ENCODE assay signal across 20 mouse cellular contexts in the genomic region with DNA sequence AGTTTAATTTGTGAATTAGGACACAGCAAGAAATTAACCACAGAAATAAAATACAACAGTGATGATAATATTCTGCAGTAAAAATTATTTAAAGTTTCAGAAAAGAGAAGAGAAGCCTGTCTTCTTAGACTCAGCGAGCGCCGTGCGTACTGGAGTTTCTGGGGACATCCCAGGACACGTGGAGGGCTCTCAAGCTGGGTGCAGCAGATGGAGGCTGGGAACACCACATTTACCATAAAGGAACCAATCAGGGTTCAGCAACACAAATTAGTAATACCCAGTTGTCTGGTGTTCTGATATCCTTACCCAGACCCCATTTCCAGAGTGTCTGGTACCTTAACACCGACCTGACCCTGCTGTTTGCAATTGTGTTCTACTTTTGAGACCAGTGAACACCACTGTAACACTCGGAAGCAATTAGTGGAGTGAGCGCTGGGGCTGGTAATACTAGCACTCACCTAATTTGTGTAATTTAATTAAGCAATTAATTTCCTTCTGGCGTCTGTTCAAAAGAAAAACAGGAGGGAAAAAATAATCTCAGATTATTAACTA. TPM values are rescaled to one million over a fixed set of nuclear protein-coding genes. Genes with fewer than 3 reads are reported as not detected.
DNase-seq lines count a peak whose midpoint lies in the region; ATAC-seq and TF ChIP-seq lines count a peak whose summit lies in the region.
"Had no signal": no experiment of that assay in that cellular context is flagged by ENCODE, and none has a peak within 500 bp of the region (broad histone marks: within the 10 kb centered on the region; RNA-seq: fewer than 3 reads in every experiment).

No protein-coding gene starts in this region.

- H3K27ac ChIP-seq in hindbrain, embryonic 12.5 days = no peak overlapping the region
- H3K27ac ChIP-seq in hindbrain, embryonic 11.5 days (ENCODE audit: low read depth, low read length) = no peak overlapping the region
- H3K27ac ChIP-seq in forebrain, embryonic 16.5 days (ENCODE audit: low read length) = no peak overlapping the region
- H3K27ac ChIP-seq: embryonic facial prominence, embryonic 10.5 days; midbrain, embryonic 13.5 days had no signal

- 72% methylated on average over 9 of the region's 9 CpGs for WGBS in hindbrain, embryonic 12.5 days
- WGBS in hindbrain, embryonic 11.5 days = 82% methylated on average over 9 of the region's 9 CpGs
- 42% methylated on average over 9 of the region's 9 CpGs for WGBS in forebrain, embryonic 16.5 days

- H3K4me1 ChIP-seq in hindbrain, embryonic 12.5 days = 0 out of 2 replicates have a peak, but pooled peaks cover 3% of the 10 kb centered on the region
- no peaks in the 10 kb centered on the region for H3K4me1 ChIP-seq in hindbrain, embryonic 11.5 days (replicated peaks; ENCODE audit: control insufficient read depth, insufficient read depth, low read length)
- peaks cover 11% of the 10 kb centered on the region for H3K4me1 ChIP-seq in forebrain, embryonic 16.5 days (replicated peaks; ENCODE audit: control insufficient read depth, insufficient read depth, low read length)

- H3K4me2 ChIP-seq in hindbrain, embryonic 12.5 days (replicated peaks) = no peak overlapping the region
- no peak overlapping the region for H3K4me2 ChIP-seq in hindbrain, embryonic 11.5 days (replicated peaks; ENCODE audit: low read depth, low read length)
- H3K4me2 ChIP-seq in forebrain, embryonic 16.5 days (ENCODE audit: low read length) = no peak overlapping the region
- H3K4me2 ChIP-seq: midbrain, embryonic 13.5 days had no signal

- no peaks in the 10 kb centered on the region for H3K9me3 ChIP-seq in hindbrain, embryonic 12.5 days (replicated peaks)
- H3K9me3 ChIP-seq in hindbrain, embryonic 11.5 days (ENCODE audit: control insufficient read depth, low read length) = no peaks in the 10 kb centered on the region
- no peaks in the 10 kb centered on the region for H3K9me3 ChIP-seq in forebrain, embryonic 16.5 days (ENCODE audit: control insufficient read depth, low read length)
- H3K9me3 ChIP-seq: embryonic facial prominence, embryonic 10.5 days; midbrain, embryonic 13.5 days had no signal

- H3K36me3 ChIP-seq in hindbrain, embryonic 12.5 days = no peaks in the 10 kb centered on the region
- H3K36me3 ChIP-seq in hindbrain, embryonic 11.5 days (ENCODE audit: control insufficient read depth, insufficient read depth, low read length) = no peaks in the 10 kb centered on the region
- H3K36me3 ChIP-seq in forebrain, embryonic 16.5 days (ENCODE audit: control insufficient read depth, insufficient read depth) = no peaks in the 10 kb centered on the region
- H3K36me3 ChIP-seq: embryonic facial prominence, embryonic 10.5 days; midbrain, embryonic 13.5 days had no signal

- TF ChIP-seq CTCF in brain, embryonic 14.5 days (IDR thresholded peaks at IDR 0.05; ENCODE audit: borderline replicate concordance, extremely low read depth, insufficient read depth, insufficient read length) = no peak

- ATAC-seq in hindbrain, embryonic 12.5 days (ENCODE audit: low FRiP score) = peak; percentile 56; the same call in 1 of the 2 replicates
- no peak for ATAC-seq in hindbrain, embryonic 11.5 days (ENCODE audit: low FRiP score)
- peak; percentile 69; the same call in 1 of the 2 replicates for ATAC-seq in forebrain, embryonic 16.5 days
- ATAC-seq: liver, postnatal 0 days had no signal

- DNase-seq in hindbrain, embryonic 11.5 days (ENCODE audit: low spot score) = no peak
- DNase-seq in brain, embryonic 14.5 days (ENCODE audit: low read depth) = peak; percentile 56
- peak; percentile 38 for DNase-seq in retina, embryonic 14.5 days (ENCODE audit: low spot score)
- DNase-seq in urinary bladder, postnatal 4 days (ENCODE audit: low spot score in 2 of 2) = no peak
- DNase-seq in spleen, postnatal 36 days (ENCODE audit: low spot score in 2 of 2) = no peak
- DNase-seq: adrenal gland, postnatal 36 days; cerebellum, adult 18-20 months; cerebellum, postnatal 36 days; gastrocnemius, postnatal 14 days; kidney, adult 2 months; kidney, postnatal 10 days; liver, postnatal 0 days; lung, postnatal 10 days; thymus, postnatal 36 days had no signal

- H3K9ac ChIP-seq in hindbrain, embryonic 12.5 days = no peak overlapping the region
- H3K9ac ChIP-seq in hindbrain, embryonic 11.5 days (ENCODE audit: low read depth, low read length) = no peak overlapping the region
- no peak overlapping the region for H3K9ac ChIP-seq in forebrain, embryonic 16.5 days (replicated peaks; ENCODE audit: low read depth, low read length)
- H3K9ac ChIP-seq: liver, postnatal 0 days; midbrain, embryonic 13.5 days had no signal

- H3K4me3 ChIP-seq in hindbrain, embryonic 12.5 days = no peak overlapping the region
- no peak overlapping the region for H3K4me3 ChIP-seq in hindbrain, embryonic 11.5 days (ENCODE audit: low read depth, low read length)
- H3K4me3 ChIP-seq in forebrain, embryonic 16.5 days (replicated peaks; ENCODE audit: low read length) = no peak overlapping the region
- H3K4me3 ChIP-seq: embryonic facial prominence, embryonic 10.5 days; midbrain, embryonic 13.5 days; myocyte had no signal

- H3K27me3 ChIP-seq in hindbrain, embryonic 12.5 days = no peaks in the 10 kb centered on the region
- no peaks in the 10 kb centered on the region for H3K27me3 ChIP-seq in hindbrain, embryonic 11.5 days (ENCODE audit: control insufficient read depth, insufficient read depth, low read length)
- H3K27me3 ChIP-seq in forebrain, embryonic 16.5 days (replicated peaks; ENCODE audit: control insufficient read depth, insufficient read depth, low read length) = no peaks in the 10 kb centered on the region
- H3K27me3 ChIP-seq: CH12.LX; midbrain, embryonic 13.5 days had no signal

- TF ChIP-seq POLR2A in brain, embryonic 14.5 days (IDR thresholded peaks at IDR 0.05; ENCODE audit: borderline replicate concordance, extremely low read depth, insufficient read depth, insufficient read length, poor library complexity, severe bottlenecking) = no peak

RNA-seq across cellular contexts. Expression of a gene that starts 14.9 kb away (rescaled TPM):
- 46.8 and 53.8 TPM in 2 replicates for polyA plus RNA-seq in hindbrain, embryonic 12.5 days (2016; fragmentation: Nextera tagmentation; extraction: Ambion mirVana)
- 34.7 and 37.4 TPM in 2 replicates for polyA plus RNA-seq in hindbrain, embryonic 11.5 days (2014; fragmentation: Nextera tagmentation; extraction: Ambion mirVana)
- 81.7 and 89.4 TPM in 2 replicates for polyA plus RNA-seq in brain, embryonic 14.5 days (2012; rRNA removed)
- polyA plus RNA-seq in forebrain, embryonic 16.5 days (2015; fragmentation: Nextera tagmentation; extraction: Ambion mirVana) = 145 and 150 TPM in 2 replicates

Comparison
In these comparisons a context has a peak if more than half of its experiments do, and no peak if none do; other contexts are left out.
1. DNase-seq: peak in brain, embryonic 14.5 days (single experiment) and retina, embryonic 14.5 days (single experiment); none in hindbrain, embryonic 11.5 days (single experiment), urinary bladder, postnatal 4 days (0 of 2) and spleen, postnatal 36 days (0 of 2).